ENCODE assay signal across 8 mouse cellular contexts in genomic region chr4:128855613-128856040, GRCm38 (mm10). TPM values are rescaled to one million over a fixed set of nuclear protein-coding genes. Genes with fewer than 3 reads are reported as not detected.
DNase-seq lines count a peak whose midpoint lies in the region; ATAC-seq and TF ChIP-seq lines count a peak whose summit lies in the region.

No protein-coding gene starts in this region.

- no peak for TF ChIP-seq EP300 in lung, postnatal 0 days (IDR thresholded peaks at IDR 0.05)

- H3K27ac ChIP-seq in lung, postnatal 0 days (ENCODE audit: low read length) = no peak overlapping the region
- no peak overlapping the region for H3K27ac ChIP-seq in midbrain, embryonic 16.5 days (ENCODE audit: low read length)
- no peak overlapping the region for H3K27ac ChIP-seq in midbrain, postnatal 0 days (ENCODE audit: low read depth, low read length)
- H3K27ac ChIP-seq in forebrain, embryonic 13.5 days = no peak overlapping the region

- no peak overlapping the region for H3K4me3 ChIP-seq in lung, postnatal 0 days (ENCODE audit: low read depth, low read length)
- no peak overlapping the region for H3K4me3 ChIP-seq in midbrain, embryonic 16.5 days (ENCODE audit: low read depth, low read length)
- no peak overlapping the region for H3K4me3 ChIP-seq in midbrain, postnatal 0 days (ENCODE audit: low read depth, low read length)
- H3K4me3 ChIP-seq in forebrain, embryonic 13.5 days = no peak overlapping the region

- H3K4me2 ChIP-seq in lung, postnatal 0 days (replicated peaks; ENCODE audit: low read depth, low read length) = no peak overlapping the region
- no peak overlapping the region for H3K4me2 ChIP-seq in midbrain, embryonic 16.5 days (ENCODE audit: low read length)
- H3K4me2 ChIP-seq in midbrain, postnatal 0 days (ENCODE audit: low read depth, low read length, poor library complexity, severe bottlenecking) = no peak overlapping the region
- no peak overlapping the region for H3K4me2 ChIP-seq in forebrain, embryonic 13.5 days

- ATAC-seq in common myeloid progenitor, adult 5-6 weeks (replicated peaks; ENCODE audit: low read depth, poor library complexity, severe bottlenecking) = peak; percentile 63
- peak; percentile 91 for ATAC-seq in lung, postnatal 0 days
- no peak for ATAC-seq in midbrain, embryonic 16.5 days
- no peak for ATAC-seq in midbrain, postnatal 0 days (ENCODE audit: low FRiP score)
- no peak for ATAC-seq in forebrain, embryonic 13.5 days

- no peaks in the 10 kb centered on the region for H3K9me3 ChIP-seq in lung, postnatal 0 days (ENCODE audit: low read length)
- no peaks in the 10 kb centered on the region for H3K9me3 ChIP-seq in midbrain, embryonic 16.5 days (replicated peaks; ENCODE audit: control insufficient read depth, low read length, poor library complexity, severe bottlenecking)
- no peaks in the 10 kb centered on the region for H3K9me3 ChIP-seq in midbrain, postnatal 0 days (ENCODE audit: low read length)
- no peaks in the 10 kb centered on the region for H3K9me3 ChIP-seq in forebrain, embryonic 13.5 days (replicated peaks)

- 24% methylated on average over 4 of the region's 4 CpGs for WGBS in lung, postnatal 0 days
- WGBS in midbrain, embryonic 16.5 days = 74% methylated on average over 4 of the region's 4 CpGs
- WGBS in midbrain, postnatal 0 days = 78% methylated on average over 4 of the region's 4 CpGs
- 76% methylated on average over 4 of the region's 4 CpGs for WGBS in forebrain, embryonic 13.5 days

- H3K4me1 ChIP-seq in lung, postnatal 0 days (ENCODE audit: insufficient read depth, low read depth, low read length) = no peaks in the 10 kb centered on the region
- H3K4me1 ChIP-seq in midbrain, embryonic 16.5 days (ENCODE audit: control insufficient read depth, insufficient read depth, low read length) = no peaks in the 10 kb centered on the region
- no peaks in the 10 kb centered on the region for H3K4me1 ChIP-seq in midbrain, postnatal 0 days (ENCODE audit: insufficient read depth, low read length)
- peaks cover 6% of the 10 kb centered on the region for H3K4me1 ChIP-seq in forebrain, embryonic 13.5 days

- peak; percentile 56 to 67 for DNase-seq in adrenal gland, adult 18-20 months (ENCODE audit: low spot score in 2 of 2)
- peak; percentile 82 for DNase-seq in kidney, adult 18-20 months
- peak; percentile 85 for DNase-seq in lung, postnatal 0 days (ENCODE audit: low spot score)
- DNase-seq in urinary bladder, postnatal 36 days (ENCODE audit: low spot score in 2 of 2) = peak; percentile 87 to 89
- DNase-seq in midbrain, postnatal 0 days (ENCODE audit: low spot score) = no peak

- no peak overlapping the region for H3K9ac ChIP-seq in lung, postnatal 0 days (replicated peaks; ENCODE audit: low read depth)
- H3K9ac ChIP-seq in midbrain, embryonic 16.5 days (ENCODE audit: low read depth, low read length) = no peak overlapping the region
- no peak overlapping the region for H3K9ac ChIP-seq in midbrain, postnatal 0 days (replicated peaks; ENCODE audit: low read length, poor library complexity, severe bottlenecking)
- H3K9ac ChIP-seq in forebrain, embryonic 13.5 days = no peak overlapping the region

- no peak for TF ChIP-seq CTCF in lung, postnatal 0 days (IDR thresholded peaks at IDR 0.05)
- no peak for TF ChIP-seq CTCF in midbrain, postnatal 0 days (IDR thresholded peaks at IDR 0.05)

- no peaks in the 10 kb centered on the region for H3K36me3 ChIP-seq in lung, postnatal 0 days (ENCODE audit: insufficient read depth, low read length)
- H3K36me3 ChIP-seq in midbrain, embryonic 16.5 days (ENCODE audit: control insufficient read depth, insufficient read depth, low read length) = no peaks in the 10 kb centered on the region
- no peaks in the 10 kb centered on the region for H3K36me3 ChIP-seq in midbrain, postnatal 0 days (ENCODE audit: insufficient read depth, low read length)
- H3K36me3 ChIP-seq in forebrain, embryonic 13.5 days (ENCODE audit: poor library complexity, severe bottlenecking) = no peaks in the 10 kb centered on the region

- no peaks in the 10 kb centered on the region for H3K27me3 ChIP-seq in lung, postnatal 0 days (replicated peaks; ENCODE audit: insufficient read depth, low read length)
- H3K27me3 ChIP-seq in midbrain, embryonic 16.5 days (ENCODE audit: control insufficient read depth, insufficient read depth, low read depth, low read length) = no peaks in the 10 kb centered on the region
- H3K27me3 ChIP-seq in midbrain, postnatal 0 days (ENCODE audit: insufficient read depth, low read length) = no peaks in the 10 kb centered on the region
- no peaks in the 10 kb centered on the region for H3K27me3 ChIP-seq in forebrain, embryonic 13.5 days

RNA-seq across cellular contexts. Expression of gene Trim62, which starts 27.8 kb away (rescaled TPM):
- total RNA-seq in adrenal gland, adult 18-20 months (2021) = 1 to 10 TPM; 4.5 to 8.8 TPM
- 0.37 and 0.39 TPM in 2 replicates for total RNA-seq in common myeloid progenitor, adult 5-6 weeks (2017)
- 2.5 and 3.3 TPM in 2 replicates for polyA plus RNA-seq in lung, postnatal 0 days (2015; fragmentation: Nextera tagmentation; extraction: Ambion mirVana)
- polyA plus RNA-seq in midbrain, embryonic 16.5 days (2015; fragmentation: Nextera tagmentation; extraction: Ambion mirVana) = 17.6 and 18.5 TPM in 2 replicates
- total RNA-seq in midbrain, postnatal 0 days (2014; rRNA removed) = 22.3 and 25.2 TPM in 2 replicates
- 25.9 and 26.8 TPM in 2 replicates for polyA plus RNA-seq in midbrain, postnatal 0 days (2015; fragmentation: Nextera tagmentation; extraction: Ambion mirVana)
- polyA plus RNA-seq in forebrain, embryonic 13.5 days (2015; fragmentation: Nextera tagmentation; extraction: Ambion mirVana) = 6.7 and 7.6 TPM in 2 replicates

RNA-seq across cellular contexts. Expression of gene Zfp362, which starts 49.8 kb away (rescaled TPM):
- total RNA-seq in adrenal gland, adult 18-20 months (2021) = 10 to 100 TPM; 16.0 to 17.5 TPM
- total RNA-seq in common myeloid progenitor, adult 5-6 weeks (2017) = 8.1 and 14.6 TPM in 2 replicates
- 21.6 and 23.8 TPM in 2 replicates for polyA plus RNA-seq in lung, postnatal 0 days (2015; fragmentation: Nextera tagmentation; extraction: Ambion mirVana)
- 30.8 and 32.8 TPM in 2 replicates for polyA plus RNA-seq in midbrain, embryonic 16.5 days (2015; fragmentation: Nextera tagmentation; extraction: Ambion mirVana)
- 26.7 and 33.3 TPM in 2 replicates for total RNA-seq in midbrain, postnatal 0 days (2014; rRNA removed)
- polyA plus RNA-seq in midbrain, postnatal 0 days (2015; fragmentation: Nextera tagmentation; extraction: Ambion mirVana) = 24.8 and 27.0 TPM in 2 replicates
- polyA plus RNA-seq in forebrain, embryonic 13.5 days (2015; fragmentation: Nextera tagmentation; extraction: Ambion mirVana) = 42.3 and 46.9 TPM in 2 replicates

Comparison
In these comparisons a context has a peak if more than half of its experiments do, and no peak if none do; other contexts are left out.
1. ATAC-seq: peak in common myeloid progenitor, adult 5-6 weeks (single experiment) and lung, postnatal 0 days (single experiment); none in midbrain, embryonic 16.5 days (single experiment), midbrain, postnatal 0 days (single experiment) and forebrain, embryonic 13.5 days (single experiment).